ENCODE assay signal across 8 mouse cellular contexts in genomic region chr13:109922228-109922627, GRCm38 (mm10).
DNase-seq lines count a peak whose midpoint lies in the region; ATAC-seq lines count a peak whose summit lies in the region.

No protein-coding gene starts in this region.

- ATAC-seq in hindbrain, embryonic 11.5 days (ENCODE audit: low FRiP score) = no peak
- no peak for ATAC-seq in hindbrain, embryonic 12.5 days (ENCODE audit: low FRiP score)
- ATAC-seq in liver, embryonic 13.5 days (ENCODE audit: low read depth) = 0 out of 2 replicates have a peak, but pooled peaks have one; percentile 41

- no peak overlapping the region for H3K9ac ChIP-seq in hindbrain, embryonic 11.5 days (ENCODE audit: low read depth, low read length)
- no peak overlapping the region for H3K9ac ChIP-seq in hindbrain, embryonic 12.5 days
- no peak overlapping the region for H3K9ac ChIP-seq in liver, embryonic 13.5 days

- H3K4me3 ChIP-seq in hindbrain, embryonic 11.5 days (ENCODE audit: low read depth, low read length) = no peak overlapping the region
- no peak overlapping the region for H3K4me3 ChIP-seq in hindbrain, embryonic 12.5 days
- no peak overlapping the region for H3K4me3 ChIP-seq in liver, embryonic 13.5 days (replicated peaks)

- H3K27ac ChIP-seq in hindbrain, embryonic 11.5 days (ENCODE audit: low read depth, low read length) = no peak overlapping the region
- no peak overlapping the region for H3K27ac ChIP-seq in hindbrain, embryonic 12.5 days
- H3K27ac ChIP-seq in liver, embryonic 13.5 days = no peak overlapping the region

- no peak overlapping the region for H3K4me2 ChIP-seq in hindbrain, embryonic 11.5 days (replicated peaks; ENCODE audit: low read depth, low read length)
- H3K4me2 ChIP-seq in hindbrain, embryonic 12.5 days (replicated peaks) = no peak overlapping the region
- no peak overlapping the region for H3K4me2 ChIP-seq in liver, embryonic 13.5 days

- no peaks in the 10 kb centered on the region for H3K36me3 ChIP-seq in hindbrain, embryonic 11.5 days (ENCODE audit: control insufficient read depth, insufficient read depth, low read length)
- no peaks in the 10 kb centered on the region for H3K36me3 ChIP-seq in hindbrain, embryonic 12.5 days
- no peaks in the 10 kb centered on the region for H3K36me3 ChIP-seq in liver, embryonic 13.5 days

- WGBS in hindbrain, embryonic 11.5 days = 2% methylated on average over 4 of the region's 4 CpGs
- 3% methylated on average over 4 of the region's 4 CpGs for WGBS in hindbrain, embryonic 12.5 days
- 5% methylated on average over 4 of the region's 4 CpGs for WGBS in liver, embryonic 13.5 days (ENCODE audit: insufficient replicate concordance)

- peak; percentile 82 for DNase-seq in hindbrain, embryonic 11.5 days (ENCODE audit: low spot score)
- DNase-seq in 3T3-L1 (ENCODE audit: low read depth, low spot score) = peak; percentile 82
- DNase-seq in Muller cell, postnatal 12 days (ENCODE audit: inconsistent ontology term) = peak; percentile 37
- peak; percentile 75 to 82 for DNase-seq in cerebellum, postnatal 14 days
- DNase-seq in heart, postnatal 4 days = peak; percentile 66
- DNase-seq in liver, embryonic 13.5 days = peak; percentile 27
- DNase-seq in telencephalon, adult 2 months (ENCODE audit: low read depth, low spot score) = peak; percentile 77

- no peaks in the 10 kb centered on the region for H3K4me1 ChIP-seq in hindbrain, embryonic 11.5 days (replicated peaks; ENCODE audit: control insufficient read depth, insufficient read depth, low read length)
- H3K4me1 ChIP-seq in hindbrain, embryonic 12.5 days = peaks cover 4% of the 10 kb centered on the region; the same call in 1 of the 2 replicates
- H3K4me1 ChIP-seq in liver, embryonic 13.5 days (replicated peaks) = peaks cover 16% of the 10 kb centered on the region

- H3K9me3 ChIP-seq in hindbrain, embryonic 11.5 days (ENCODE audit: control insufficient read depth, low read length) = no peaks in the 10 kb centered on the region
- no peaks in the 10 kb centered on the region for H3K9me3 ChIP-seq in hindbrain, embryonic 12.5 days (replicated peaks)
- H3K9me3 ChIP-seq in liver, embryonic 13.5 days (replicated peaks) = no peaks in the 10 kb centered on the region

- H3K27me3 ChIP-seq in hindbrain, embryonic 11.5 days (ENCODE audit: control insufficient read depth, insufficient read depth, low read length) = no peaks in the 10 kb centered on the region
- no peaks in the 10 kb centered on the region for H3K27me3 ChIP-seq in hindbrain, embryonic 12.5 days
- H3K27me3 ChIP-seq in liver, embryonic 13.5 days = no peaks in the 10 kb centered on the region

Comparison
In these comparisons a context has a peak if more than half of its experiments do, and no peak if none do; other contexts are left out.
1. DNase-seq: peak in every context shown above with its lines; median percentile 82 in hindbrain, embryonic 11.5 days; 82 in 3T3-L1; 78 in cerebellum, postnatal 14 days; 77 in telencephalon, adult 2 months; 66 in heart, postnatal 4 days; 37 in Muller cell, postnatal 12 days; 27 in liver, embryonic 13.5 days.